Mouse (Mus musculus): ENCODE results near the gene Esr2. TPM values are rescaled to one million over a fixed set of nuclear protein-coding genes. Genes with fewer than 3 reads are reported as not detected.
A peak's percentile ranks its signal among the peaks of the same experiment; 100 is the strongest.
"Not testable (repeated sequence)": the region's sequence is repeated elsewhere in the genome, so short reads cannot be mapped to it uniquely, and the experiment has no call there.

Esr2 gene
- polyA plus RNA-seq, 1 experiment from 2014 or later, result 0.41 TPM

GRCm38 (mm10) chr12:76186473-76186872 lies 9.4 kb upstream of the Esr2 start:
- Histone ChIP-seq H3K27ac (replicated peaks) (no peak overlapping the region), H3K9ac (replicated peaks) (no peak overlapping the region), H3K4me2 (replicated peaks) (no peak overlapping the region), H3K27me3 (no peaks in the 10 kb centered on the region), H3K4me1 (no peaks in the 10 kb centered on the region), H3K4me3 (no peak overlapping the region), H3K9me3 (no peaks in the 10 kb centered on the region), H3K36me3 (no peaks in the 10 kb centered on the region)
- WGBS, result 95% methylated on average over 1 of the region's 1 CpGs
- no peak for ATAC-seq (ENCODE audit: low FRiP score, low read depth)

- Histone ChIP-seq H3K9me3 (no peaks in the 10 kb centered on the region), H3K9ac (replicated peaks) (no peak overlapping the region), H3K27me3 (no peaks in the 10 kb centered on the region), H3K4me2 (replicated peaks) (no peak overlapping the region), H3K4me3 (no peak overlapping the region), H3K4me1 (no peaks in the 10 kb centered on the region), H3K36me3 (no peaks in the 10 kb centered on the region), H3K27ac (replicated peaks) (no peak overlapping the region)
- no peak for ATAC-seq (ENCODE audit: low FRiP score, low read depth)
- 82% methylated on average over 10 of the region's 10 CpGs for whole genome bisulfite sequencing
These were observed 8.2 kb upstream of the Esr2 start for GRCm38 (mm10) chr12:76185167-76185816.

- ATAC-seq (ENCODE audit: low FRiP score, low read depth), result no peak
- Histone ChIP-seq H3K27me3 (no peaks in the 10 kb centered on the region), H3K4me2 (replicated peaks) (no peak overlapping the region), H3K27ac (replicated peaks) (no peak overlapping the region), H3K9ac (replicated peaks) (no peak overlapping the region), H3K4me3 (no peak overlapping the region), H3K4me1 (no peaks in the 10 kb centered on the region), H3K9me3 (no peaks in the 10 kb centered on the region), H3K36me3 (no peaks in the 10 kb centered on the region)
- 69% methylated on average over 6 of the region's 6 CpGs for WGBS
These were observed 7.2 kb upstream of the Esr2 start for GRCm38 (mm10) chr12:76184271-76184670.

GRCm38 (mm10) chr12:76182831-76183230 lies 5.8 kb upstream of the Esr2 start:
- no peak overlapping the region for H3K4me3 ChIP-seq
- peaks cover 8% of the 10 kb centered on the region; the same call in 1 of the 2 replicates for H3K27me3 ChIP-seq
- no peaks in the 10 kb centered on the region for H3K36me3 ChIP-seq
- H3K4me2 ChIP-seq (replicated peaks), result no peak overlapping the region
- no peaks in the 10 kb centered on the region for H3K4me1 ChIP-seq
- H3K27ac ChIP-seq (replicated peaks), result no peak overlapping the region
- WGBS, result 94% methylated on average over 6 of the region's 6 CpGs
- no peak overlapping the region for H3K9ac ChIP-seq (replicated peaks)
- no peak for ATAC-seq (ENCODE audit: low FRiP score, low read depth)
- H3K9me3 ChIP-seq, result no peaks in the 10 kb centered on the region

GRCm38 (mm10) chr12:76181471-76181870 lies 4.4 kb upstream of the Esr2 start:
- peaks cover 8% of the 10 kb centered on the region; the same call in 1 of the 2 replicates for H3K4me1 ChIP-seq
- H3K4me2 ChIP-seq (replicated peaks), result no peak overlapping the region
- H3K9ac ChIP-seq (replicated peaks), result no peak overlapping the region
- WGBS, result 65% methylated on average over 8 of the region's 8 CpGs
- no peaks in the 10 kb centered on the region for H3K36me3 ChIP-seq
- H3K9me3 ChIP-seq, result no peaks in the 10 kb centered on the region
- no peak overlapping the region for H3K4me3 ChIP-seq
- no peak for ATAC-seq (ENCODE audit: low FRiP score, low read depth)
- H3K27ac ChIP-seq (replicated peaks), result no peak overlapping the region
- peaks cover 19% of the 10 kb centered on the region; the same call in 1 of the 2 replicates for H3K27me3 ChIP-seq

- 83% methylated on average over 6 of the region's 6 CpGs for WGBS
- Histone ChIP-seq H3K27ac (replicated peaks) (no peak overlapping the region), H3K4me2 (replicated peaks) (no peak overlapping the region), H3K27me3 (peaks cover 22% of the 10 kb centered on the region; the same call in 1 of the 2 replicates), H3K9me3 (no peaks in the 10 kb centered on the region), H3K4me1 (peaks cover 8% of the 10 kb centered on the region; the same call in 1 of the 2 replicates), H3K9ac (replicated peaks) (no peak overlapping the region), H3K36me3 (no peaks in the 10 kb centered on the region), H3K4me3 (no peak overlapping the region)
- ATAC-seq (ENCODE audit: low FRiP score, low read depth), result no peak
These were observed 3.4 kb upstream of the Esr2 start for GRCm38 (mm10) chr12:76180442-76180841.

- Histone ChIP-seq H3K36me3 (no peaks in the 10 kb centered on the region), H3K9ac (replicated peaks) (no peak overlapping the region), H3K4me1 (peaks cover 8% of the 10 kb centered on the region; the same call in 1 of the 2 replicates), H3K27ac (replicated peaks) (no peak overlapping the region), H3K27me3 (peaks cover 22% of the 10 kb centered on the region; the same call in 1 of the 2 replicates), H3K9me3 (no peaks in the 10 kb centered on the region), H3K4me2 (replicated peaks) (no peak overlapping the region), H3K4me3 (no peak overlapping the region)
- no peak for ATAC-seq (ENCODE audit: low FRiP score, low read depth)
- 68% methylated on average over 4 of the region's 4 CpGs for WGBS
These were observed 2.5 kb upstream of the Esr2 start for GRCm38 (mm10) chr12:76179527-76179926.

- WGBS, result 84% methylated on average over 5 of the region's 5 CpGs
- Histone ChIP-seq H3K27me3 (peaks cover 22% of the 10 kb centered on the region; the same call in 1 of the 2 replicates), H3K9ac (replicated peaks) (no peak overlapping the region), H3K27ac (replicated peaks) (no peak overlapping the region), H3K9me3 (no peaks in the 10 kb centered on the region), H3K4me2 (replicated peaks) (no peak overlapping the region), H3K36me3 (no peaks in the 10 kb centered on the region), H3K4me3 (no peak overlapping the region), H3K4me1 (peaks cover 8% of the 10 kb centered on the region; the same call in 1 of the 2 replicates)
- ATAC-seq (ENCODE audit: low FRiP score, low read depth), result no peak
These were observed 2.0 kb upstream of the Esr2 start for GRCm38 (mm10) chr12:76179051-76179450.

GRCm38 (mm10) chr12:76177864-76178518 lies 932 bp upstream of the Esr2 start:
- no peak for ATAC-seq (ENCODE audit: low FRiP score, low read depth)
- peaks cover 8% of the 10 kb centered on the region; the same call in 1 of the 2 replicates for H3K4me1 ChIP-seq
- 36% methylated on average over 16 of the region's 16 CpGs for WGBS

GRCm38 (mm10) chr12:76165641-76166040 lies 11.4 kb downstream of the Esr2 start:
- WGBS, result 68% methylated on average over 5 of the region's 5 CpGs
- Histone ChIP-seq H3K4me1 (no peaks in the 10 kb centered on the region), H3K4me2 (replicated peaks) (no peak overlapping the region), H3K27me3 (no peaks in the 10 kb centered on the region), H3K36me3 (no peaks in the 10 kb centered on the region), H3K27ac (replicated peaks) (no peak overlapping the region), H3K4me3 (no peak overlapping the region), H3K9me3 (no peaks in the 10 kb centered on the region), H3K9ac (replicated peaks) (no peak overlapping the region)
- no peak for ATAC-seq (ENCODE audit: low FRiP score, low read depth)

More at GRCm38 (mm10) chr12:76177864-76178518, 932 bp upstream of the Esr2 start:
- H3K9ac ChIP-seq (replicated peaks), result no peak overlapping the region
- peak overlapping the region; percentile 90 for H3K4me2 ChIP-seq (replicated peaks)
- H3K27me3 ChIP-seq, result peaks cover 22% of the 10 kb centered on the region; the same call in 1 of the 2 replicates
- no peaks in the 10 kb centered on the region for H3K9me3 ChIP-seq
- H3K36me3 ChIP-seq, result no peaks in the 10 kb centered on the region
- H3K27ac ChIP-seq (replicated peaks), result no peak overlapping the region
- H3K4me3 ChIP-seq, result peak overlapping the region; percentile 42; the same call in 1 of the 2 replicates

- 8% methylated on average over 30 of the region's 30 CpGs for WGBS
- ATAC-seq (ENCODE audit: low FRiP score, low read depth), result peak; percentile 23; the same call in 1 of the 2 replicates
- peak overlapping the region; percentile 56 for H3K9ac ChIP-seq (replicated peaks)
- not testable (repeated sequence) for H3K4me1 ChIP-seq; H3K27me3 ChIP-seq; H3K36me3 ChIP-seq; H3K27ac ChIP-seq (replicated peaks); H3K9me3 ChIP-seq
- H3K4me3 ChIP-seq, result peak overlapping the region; percentile 40
- peak overlapping the region; percentile 63 for H3K4me2 ChIP-seq (replicated peaks)
These were observed 24.7 kb downstream of the Esr2 start for GRCm38 (mm10) chr12:76152389-76152788.

GRCm38 (mm10) chr12:76136701-76137100 lies 40.4 kb downstream of the Esr2 start:
- Histone ChIP-seq H3K27ac (replicated peaks) (no peak overlapping the region), H3K4me1 (peaks cover 3% of the 10 kb centered on the region; the same call in 1 of the 2 replicates), H3K4me2 (replicated peaks) (no peak overlapping the region), H3K9ac (replicated peaks) (no peak overlapping the region), H3K36me3 (no peaks in the 10 kb centered on the region), H3K27me3 (no peaks in the 10 kb centered on the region), H3K4me3 (no peak overlapping the region), H3K9me3 (no peaks in the 10 kb centered on the region)
- 34% methylated on average over 6 of the region's 6 CpGs for whole genome bisulfite sequencing
- ATAC-seq (ENCODE audit: low FRiP score, low read depth), result no peak
